Mouse (Mus musculus) left cerebral cortex, adult 2 months (tissue): ENCODE results near the gene Gucd1. TPM values are rescaled to one million over a fixed set of nuclear protein-coding genes. Genes with fewer than 3 reads are reported as not detected.
"Not testable (repeated sequence)": the region's sequence is repeated elsewhere in the genome, so short reads cannot be mapped to it uniquely, and the experiment has no call there.

Experiments used
- DNase-seq, 2 experiments: peaks; one replicate each; pipeline ENCODE4 v3.0.0; 2021 to 2022; ENCODE audit warnings: low spot score in 2 of 2, mixed read lengths in 1 of 2; ENCODE audit errors: extremely low spot score in 1 of 2
- H3K27ac ChIP-seq: fragments of 200-600 bp; 2 replicates; pipeline ENCODE4 v1.8.1; 2022
- H3K4me3 ChIP-seq: fragments of 200-600 bp; 2 replicates; pipeline ENCODE4 v1.8.1; 2022
- CTCF ChIP-seq: fragments of 200-600 bp; IDR thresholded peaks from 2 replicates; pipeline ENCODE4 v1.8.1; 2022; ENCODE audit warnings: antibody characterized with exemption, mild to moderate bottlenecking, moderate library complexity
- intact Hi-C: fragments of 180-260 bp; cut with DNase I; formaldehyde crosslinking; loops from one replicate; pipeline ENCODE4 v1.15.1; 2025
- total RNA-seq, 2 experiments: library from RNA; stranded (reverse); gene quantifications; 2 replicates each; pipeline ENCODE4 v1.2.3; 2021

Gucd1 gene
- total RNA-seq, 2 experiments from 2014 or later = 16.8 to 18.1 TPM

- intact Hi-C loops = no loop called here
- Histone ChIP-seq H3K4me3 (no peak overlapping the region), H3K27ac (no peak overlapping the region)
- no peak for TF ChIP-seq CTCF
- no peak for DNase-seq
Measured at GRCm38 (mm10) chr10:75414925-75415324, 102.8 kb downstream of the Gucd1 start.

- TF ChIP-seq CTCF = no peak
- intact Hi-C loops = no loop called here
- H3K27ac ChIP-seq = no peak overlapping the region
- H3K4me3 ChIP-seq = no peak overlapping the region
- no peak for DNase-seq
Measured at GRCm38 (mm10) chr10:75412114-75413103, 105.4 kb downstream of the Gucd1 start.

GRCm38 (mm10) chr10:75411343-75412113 lies 106.2 kb downstream of the Gucd1 start:
- H3K4me3 ChIP-seq, DNase-seq, H3K27ac ChIP-seq, intact Hi-C loops: not testable (repeated sequence)

GRCm38 (mm10) chr10:75407741-75408140 lies 110.0 kb downstream of the Gucd1 start:
- no peak for DNase-seq
- Histone ChIP-seq H3K27ac (no peak overlapping the region), H3K4me3 (no peak overlapping the region)
- TF ChIP-seq CTCF = no peak
- intact Hi-C loops = no loop called here

- intact Hi-C loops = no loop called here
Measured at GRCm38 (mm10) chr10:75406755-75407154, 111.0 kb downstream of the Gucd1 start.

GRCm38 (mm10) chr10:75405916-75406315 lies 111.9 kb downstream of the Gucd1 start:
- Histone ChIP-seq H3K27ac (no peak overlapping the region), H3K4me3 (no peak overlapping the region)
- no peak for TF ChIP-seq CTCF
- no peak for DNase-seq
- intact Hi-C loops = no loop called here

More at GRCm38 (mm10) chr10:75406755-75407154, 111.0 kb downstream of the Gucd1 start:
- Histone ChIP-seq H3K4me3 (no peak overlapping the region), H3K27ac (no peak overlapping the region)
- DNase-seq = no peak
- no peak for TF ChIP-seq CTCF

- no peak for DNase-seq
- H3K27ac ChIP-seq = no peak within 1 kb of the TSS
- H3K4me3 ChIP-seq = no peak within 1 kb of the TSS
- TF ChIP-seq CTCF = no peak; the same call in 1 of the 2 replicates
- intact Hi-C loops = no loop called here
Measured at GRCm38 (mm10) chr10:75400958-75401357, 116.8 kb downstream of the Gucd1 start, which contains the start of gene Upb1. Gene Upb1, plus strand, starts transcription at chr10:75401115.

- TF ChIP-seq CTCF = no peak
Measured at GRCm38 (mm10) chr10:75396966-75397365, 120.8 kb downstream of the Gucd1 start.

GRCm38 (mm10) chr10:75394796-75395195 lies 123.0 kb downstream of the Gucd1 start:
- intact Hi-C loops = no loop called here

More at GRCm38 (mm10) chr10:75396966-75397365, 120.8 kb downstream of the Gucd1 start:
- intact Hi-C loops = no loop called here
- no peak overlapping the region for H3K4me3 ChIP-seq
- no peak overlapping the region for H3K27ac ChIP-seq
- no peak for DNase-seq

GRCm38 (mm10) chr10:75390832-75391231 lies 126.9 kb downstream of the Gucd1 start:
- intact Hi-C loops = loop anchor here (2.0 kb wide), 1 partner anchor 74 kb away; the partner anchor contains the start of gene Adora2a
- Histone ChIP-seq H3K4me3 (no peak overlapping the region), H3K27ac (no peak overlapping the region)
- peak; percentile 28 for TF ChIP-seq CTCF
- DNase-seq = no peak

More at GRCm38 (mm10) chr10:75394796-75395195, 123.0 kb downstream of the Gucd1 start:
- no peak for DNase-seq
- TF ChIP-seq CTCF = no peak
- no peak overlapping the region for H3K27ac ChIP-seq
- H3K4me3 ChIP-seq = no peak overlapping the region

GRCm38 (mm10) chr10:75390156-75390555 lies 127.6 kb downstream of the Gucd1 start:
- no peak; the same call in 1 of the 2 replicates for TF ChIP-seq CTCF
- intact Hi-C loops = loop anchor here (2.0 kb wide), 1 partner anchor 73 kb away; the partner anchor contains the start of gene Adora2a

GRCm38 (mm10) chr10:75378688-75379087 lies 139.1 kb downstream of the Gucd1 start:
- no peak overlapping the region for H3K27ac ChIP-seq
- intact Hi-C loops = no loop called here
- no peak overlapping the region for H3K4me3 ChIP-seq
- no peak for TF ChIP-seq CTCF
- DNase-seq = no peak

More at GRCm38 (mm10) chr10:75390156-75390555, 127.6 kb downstream of the Gucd1 start:
- H3K27ac ChIP-seq = no peak overlapping the region
- no peak overlapping the region for H3K4me3 ChIP-seq
- no peak for DNase-seq

GRCm38 (mm10) chr10:75373655-75374351 lies 144.0 kb downstream of the Gucd1 start:
- intact Hi-C loops, DNase-seq, H3K4me3 ChIP-seq: not testable (repeated sequence)
- H3K27ac ChIP-seq = peak overlapping the region; percentile 40; the same call in 1 of the 2 replicates
